Mouse (Mus musculus) liver, embryonic 13.5 days (tissue): ENCODE measurements around the gene Slc25a54. TPM values are rescaled to one million over a fixed set of nuclear protein-coding genes. Genes with fewer than 3 reads are reported as not detected.

Source experiments
- ATAC-seq: fragments of 200-750 bp; cut with Nextera tagmentation; 2 replicates; pipeline ENCODE4 v1.8.0; 2017; ENCODE audit warnings: low read depth, mild to moderate bottlenecking, moderate number of reproducible peaks, moderate library complexity
- DNase-seq: peaks from one replicate; pipeline ENCODE4 v3.0.0; 2022
- H3K27ac ChIP-seq: fragments of 300-500 bp; sonication (generic); 2 replicates; pipeline ENCODE4 v1.5.1; 2015; ENCODE audit warnings: moderate library complexity, mild to moderate bottlenecking, inconsistent platforms
- H3K27me3 ChIP-seq: fragments of 300-500 bp; sonication (generic); 2 replicates; pipeline ENCODE4 v1.6.1; 2015; ENCODE audit warnings: mild to moderate bottlenecking, inconsistent platforms
- H3K36me3 ChIP-seq: fragments of 300-500 bp; sonication (generic); 2 replicates; pipeline ENCODE4 v1.6.1; 2015; ENCODE audit warnings: mild to moderate bottlenecking, inconsistent platforms
- H3K4me1 ChIP-seq: fragments of 300-500 bp; sonication (generic); replicated peaks from 2 replicates; pipeline ENCODE4 v1.6.1; 2015; ENCODE audit warnings: inconsistent platforms
- H3K4me2 ChIP-seq: fragments of 300-500 bp; sonication (generic); 2 replicates; pipeline ENCODE4 v1.6.1; 2015; ENCODE audit warnings: inconsistent platforms, mild to moderate bottlenecking, moderate library complexity
- H3K4me3 ChIP-seq: fragments of 300-500 bp; sonication (generic); replicated peaks from 2 replicates; pipeline ENCODE4 v1.5.1; 2015; ENCODE audit warnings: mild to moderate bottlenecking, inconsistent platforms
- H3K9ac ChIP-seq: fragments of 300-500 bp; sonication (generic); 2 replicates; pipeline ENCODE4 v1.6.1; 2015; ENCODE audit warnings: mild to moderate bottlenecking, inconsistent platforms
- H3K9me3 ChIP-seq: fragments of 300-500 bp; sonication (generic); replicated peaks from 2 replicates; pipeline ENCODE4 v1.6.1; 2016; ENCODE audit warnings: inconsistent platforms
- WGBS: fragments of 180-500 bp; shearing (Covaris S2); methylation state at CpG from one replicate; pipeline ENCODE4 v1.1.7; 2015; ENCODE audit not compliant: insufficient replicate concordance; 5-methylcytosine and 5-hydroxymethylcytosine counted together
- polyA plus RNA-seq: library from polyadenylated mRNA; unstranded; fragments of >200 nt; fragmentation: Nextera tagmentation; extraction: Ambion mirVana; gene quantifications from 2 replicates; pipeline ENCODE4 v1.2.1, GENCODE M21; 2015

Slc25a54 gene
- polyA plus RNA-seq, 1 experiment from 2014 or later: not detected

DNA sequence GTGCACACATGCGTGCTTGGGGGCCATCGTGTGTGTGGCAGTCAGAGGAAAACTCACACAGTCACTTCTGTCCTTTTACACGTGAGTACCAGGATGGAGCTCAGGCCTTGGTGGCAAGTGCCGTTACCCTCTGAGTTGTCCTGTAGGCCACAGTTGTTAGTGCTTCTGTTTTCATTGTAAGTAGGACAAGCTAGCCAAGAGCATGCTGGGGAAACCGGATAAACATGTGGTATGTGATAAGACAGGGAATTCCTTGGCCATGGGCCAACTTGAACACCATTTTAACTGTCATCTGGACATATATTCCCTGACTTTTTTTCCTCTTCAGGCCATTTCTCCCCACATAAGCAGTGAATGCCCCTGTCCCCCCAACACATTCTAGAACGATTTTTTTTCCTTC, 45.3 kb downstream of the Slc25a54 start:
- Histone ChIP-seq H3K27ac (no peak overlapping the region), H3K27me3 (no peaks in the 10 kb centered on the region), H3K9ac (no peak overlapping the region), H3K4me2 (no peak overlapping the region), H3K4me1 (peaks cover 19% of the 10 kb centered on the region), H3K4me3 (no peak overlapping the region), H3K9me3 (no peaks in the 10 kb centered on the region), H3K36me3 (no peaks in the 10 kb centered on the region)
- WGBS: 59% methylated on average over 6 of the region's 6 CpGs
- DNase-seq (no peak), ATAC-seq (no peak)

DNA sequence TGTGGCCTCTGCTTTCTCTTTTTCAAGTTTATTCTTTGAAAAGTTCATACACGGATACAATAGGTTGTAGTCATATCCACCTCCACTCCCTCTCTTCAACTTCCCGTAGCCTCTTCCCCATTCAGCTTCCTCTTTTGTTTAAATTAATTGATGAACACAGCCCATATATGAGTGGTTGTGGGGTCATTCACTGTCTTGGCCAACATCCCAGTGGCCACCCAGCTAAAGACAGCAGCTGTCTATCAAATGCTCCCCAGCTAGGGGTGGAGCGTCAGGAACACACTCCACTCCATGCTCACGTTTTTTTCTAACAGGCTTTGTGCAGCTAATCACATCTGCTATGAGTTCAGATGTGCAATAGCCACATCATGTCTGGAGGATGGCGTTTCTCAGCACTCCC, 49.5 kb downstream of the Slc25a54 start:
- Histone ChIP-seq H3K4me3 (no peak overlapping the region), H3K9me3 (no peaks in the 10 kb centered on the region), H3K9ac (no peak overlapping the region), H3K4me2 (no peak overlapping the region), H3K36me3 (no peaks in the 10 kb centered on the region), H3K4me1 (peaks cover 5% of the 10 kb centered on the region; the same call in 1 of the 2 replicates), H3K27me3 (no peaks in the 10 kb centered on the region), H3K27ac (no peak overlapping the region)
- DNase-seq (no peak), ATAC-seq (no peak)
- 38% methylated on average over 5 of the region's 5 CpGs for WGBS

DNA sequence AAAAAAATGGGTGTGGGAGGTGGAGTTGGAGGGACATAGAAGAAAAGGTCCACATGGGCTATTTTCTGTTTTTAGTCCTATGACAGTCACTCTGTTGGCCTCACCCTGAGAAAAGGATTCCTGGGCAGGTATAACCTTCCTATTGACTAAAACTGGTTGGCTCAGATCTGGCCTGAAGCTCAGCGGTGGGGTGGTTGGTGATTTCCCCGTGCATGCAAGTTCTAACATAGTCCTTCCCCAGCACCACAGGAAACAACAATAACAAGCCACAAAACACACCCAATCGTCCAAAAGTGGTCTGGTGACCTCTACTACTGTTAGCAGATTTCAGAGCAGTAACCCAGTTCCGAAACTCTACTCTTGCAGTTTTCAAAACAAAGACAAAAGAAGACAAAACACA, 52.7 kb downstream of the Slc25a54 start:
- H3K4me2 ChIP-seq: no peak overlapping the region
- H3K4me3 ChIP-seq: no peak overlapping the region
- WGBS: 48% methylated on average over 4 of the region's 4 CpGs
- H3K27me3 ChIP-seq: no peaks in the 10 kb centered on the region
- no peak overlapping the region for H3K27ac ChIP-seq
- H3K4me1 ChIP-seq: no peaks in the 10 kb centered on the region
- H3K36me3 ChIP-seq: no peaks in the 10 kb centered on the region
- ATAC-seq: no peak
- H3K9ac ChIP-seq: no peak overlapping the region
- DNase-seq: no peak
- H3K9me3 ChIP-seq: no peaks in the 10 kb centered on the region

DNA sequence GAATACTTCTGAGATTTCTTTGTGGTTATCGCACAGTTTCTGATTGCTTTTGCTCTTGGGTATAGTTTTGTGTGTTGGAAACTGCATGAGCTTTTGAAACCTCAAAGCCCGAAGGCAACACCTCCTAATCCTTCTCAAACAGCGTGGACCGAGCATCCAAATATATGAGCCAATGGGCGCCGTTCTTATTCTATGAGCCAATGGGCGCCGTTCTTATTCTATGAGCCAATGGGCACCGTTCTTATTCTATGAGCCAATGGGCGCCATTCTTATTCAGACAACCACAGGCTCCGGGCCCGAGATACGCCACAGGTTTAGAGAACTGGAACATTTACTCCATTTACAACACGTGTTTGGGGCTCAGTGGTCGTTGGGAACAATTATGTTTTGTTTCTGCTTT, 53.8 kb downstream of the Slc25a54 start:
- Histone ChIP-seq H3K27ac (no peak overlapping the region), H3K4me1 (no peaks in the 10 kb centered on the region), H3K4me2 (no peak overlapping the region), H3K4me3 (no peak overlapping the region), H3K9ac (no peak overlapping the region), H3K9me3 (no peaks in the 10 kb centered on the region), H3K27me3 (no peaks in the 10 kb centered on the region), H3K36me3 (no peaks in the 10 kb centered on the region)
- no peak for ATAC-seq
- WGBS: 86% methylated on average over 15 of the region's 15 CpGs
- DNase-seq: no peak

DNA sequence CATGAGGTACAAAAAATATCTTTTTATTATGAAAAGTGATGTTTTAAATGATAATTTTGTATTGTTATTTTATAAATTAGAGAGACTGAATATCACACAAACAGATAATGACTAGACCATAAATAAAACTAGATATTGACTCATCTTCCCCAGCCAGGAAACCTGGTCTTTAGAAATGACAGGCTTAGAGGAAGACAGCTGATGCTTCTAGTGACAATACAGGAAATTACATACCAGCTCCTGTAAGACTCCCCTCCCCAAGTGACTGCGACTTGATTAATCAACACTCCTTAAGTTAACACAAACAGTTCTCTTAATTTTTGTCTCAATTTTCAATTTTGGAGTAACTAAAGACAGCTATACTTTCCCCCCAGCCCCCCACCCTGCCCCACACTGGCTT, 55.1 kb downstream of the Slc25a54 start:
- Histone ChIP-seq H3K4me3 (no peak overlapping the region), H3K4me1 (no peaks in the 10 kb centered on the region), H3K36me3 (no peaks in the 10 kb centered on the region), H3K27ac (no peak overlapping the region), H3K9ac (no peak overlapping the region), H3K4me2 (no peak overlapping the region), H3K9me3 (no peaks in the 10 kb centered on the region), H3K27me3 (no peaks in the 10 kb centered on the region)
- no peak for DNase-seq
- ATAC-seq: no peak
- WGBS: 37% methylated on average over 1 of the region's 1 CpGs

DNA sequence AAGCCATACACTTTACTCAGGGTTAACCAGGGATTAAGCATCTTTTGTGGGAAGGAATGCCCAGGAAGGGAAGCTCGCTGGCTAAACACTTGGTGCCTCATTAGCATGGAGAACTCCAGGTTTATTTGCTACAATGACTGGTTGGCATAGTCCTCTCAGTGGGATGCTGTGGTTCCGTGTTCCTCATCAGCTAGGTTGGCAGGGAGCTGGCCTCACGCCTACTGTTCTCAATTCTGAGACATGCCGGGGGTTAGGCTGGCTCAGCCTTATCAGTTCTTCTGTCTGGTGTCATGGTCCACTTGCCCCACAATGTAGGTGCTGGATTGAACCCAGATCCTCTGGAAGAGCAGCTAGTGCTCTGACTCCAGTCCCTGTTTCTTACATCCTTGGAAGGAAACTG, 72.3 kb downstream of the Slc25a54 start:
- H3K27me3 ChIP-seq: no peaks in the 10 kb centered on the region
- no peak overlapping the region for H3K4me3 ChIP-seq
- DNase-seq (no peak), ATAC-seq (no peak)
- no peaks in the 10 kb centered on the region for H3K9me3 ChIP-seq
- no peaks in the 10 kb centered on the region for H3K4me1 ChIP-seq
- H3K27ac ChIP-seq: no peak overlapping the region
- no peak overlapping the region for H3K9ac ChIP-seq
- H3K4me2 ChIP-seq: no peak overlapping the region
- H3K36me3 ChIP-seq: no peaks in the 10 kb centered on the region
- WGBS: 70% methylated on average over 4 of the region's 4 CpGs

DNA sequence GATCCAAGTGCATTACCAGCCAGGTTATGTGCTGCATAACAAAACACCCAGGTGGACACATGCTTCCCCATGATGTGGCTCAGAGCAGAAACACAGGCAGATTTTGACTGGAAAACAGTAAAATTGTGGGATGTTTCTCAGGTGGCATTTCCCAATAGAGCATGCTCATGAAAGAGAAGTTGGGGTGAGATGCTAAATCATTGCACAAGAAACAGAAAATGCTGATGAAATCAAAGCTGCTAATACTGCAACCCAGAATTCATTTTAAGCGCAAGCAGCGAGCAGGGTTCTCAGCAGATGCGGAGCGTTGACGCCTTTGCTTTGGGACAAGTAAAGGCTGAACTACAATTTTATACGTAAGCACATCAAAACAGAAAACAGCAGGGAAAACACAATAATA, 73.1 kb downstream of the Slc25a54 start:
- Histone ChIP-seq H3K4me3 (no peak overlapping the region), H3K4me1 (no peaks in the 10 kb centered on the region), H3K9ac (no peak overlapping the region), H3K4me2 (no peak overlapping the region), H3K9me3 (no peaks in the 10 kb centered on the region), H3K27me3 (no peaks in the 10 kb centered on the region), H3K36me3 (no peaks in the 10 kb centered on the region), H3K27ac (no peak overlapping the region)
- DNase-seq (no peak), ATAC-seq (no peak)
- WGBS: 81% methylated on average over 6 of the region's 6 CpGs

DNA sequence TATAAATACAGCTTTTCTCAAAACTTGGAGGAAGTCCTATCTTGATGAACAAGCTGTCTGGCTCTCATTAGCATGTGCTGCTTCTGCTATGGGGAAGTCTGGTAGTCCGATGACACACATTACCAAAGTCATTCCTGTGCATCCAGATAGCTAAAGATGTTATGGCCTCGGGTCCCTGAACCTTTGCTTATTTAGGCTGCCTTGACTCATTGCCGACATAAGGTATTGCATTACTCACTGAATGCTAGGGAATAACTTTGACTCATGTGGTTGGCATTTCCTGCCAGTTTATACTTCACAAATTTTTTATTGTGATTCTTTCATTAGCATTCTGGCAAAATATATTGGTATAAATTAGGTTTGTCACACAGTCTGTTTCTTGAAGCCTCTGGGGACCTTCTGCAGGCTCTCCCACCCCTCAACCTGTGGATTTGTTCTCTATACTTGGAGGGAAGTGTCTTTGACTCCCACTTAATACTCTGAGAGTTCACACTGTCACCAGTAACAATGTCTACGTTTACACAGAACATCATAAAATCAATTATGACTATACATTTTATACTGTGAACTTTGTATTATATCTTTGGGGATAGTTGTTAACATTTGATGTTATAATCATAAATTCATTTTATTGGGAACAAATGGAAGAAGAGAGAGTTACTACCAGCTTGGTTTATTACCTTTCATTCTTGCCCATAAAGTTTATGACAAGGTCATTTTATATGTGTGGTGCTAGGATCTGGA, 75.8 kb downstream of the Slc25a54 start:
- Histone ChIP-seq H3K4me2 (no peak overlapping the region), H3K27ac (no peak overlapping the region), H3K4me1 (no peaks in the 10 kb centered on the region), H3K9me3 (no peaks in the 10 kb centered on the region), H3K9ac (no peak overlapping the region), H3K27me3 (no peaks in the 10 kb centered on the region), H3K4me3 (no peak overlapping the region), H3K36me3 (no peaks in the 10 kb centered on the region)
- DNase-seq (no peak), ATAC-seq (no peak)
- WGBS: 50% methylated on average over 4 of the region's 4 CpGs

DNA sequence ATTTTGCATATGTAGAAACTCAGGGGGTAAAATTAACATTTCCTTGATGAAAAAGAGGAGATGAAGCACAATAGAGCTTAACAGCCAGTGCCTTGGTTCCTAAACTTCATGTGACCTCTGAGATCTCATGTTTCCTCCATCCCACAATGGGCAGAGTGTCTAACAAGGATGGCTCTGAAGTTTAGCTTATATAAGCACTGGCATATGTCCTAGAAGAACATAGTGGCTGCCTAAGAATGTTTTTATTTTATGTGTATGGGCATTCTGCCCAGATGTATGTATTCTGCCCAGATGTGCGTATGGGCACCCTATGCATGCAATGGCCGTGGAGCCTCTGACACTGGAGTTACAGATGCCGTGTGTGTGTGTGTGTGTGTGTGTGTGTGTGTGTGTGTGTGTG, 77.2 kb downstream of the Slc25a54 start:
- H3K27me3 ChIP-seq: no peaks in the 10 kb centered on the region
- no peak for DNase-seq
- no peak overlapping the region for H3K9ac ChIP-seq
- H3K9me3 ChIP-seq: no peaks in the 10 kb centered on the region
- H3K27ac ChIP-seq: no peak overlapping the region
- H3K36me3 ChIP-seq: no peaks in the 10 kb centered on the region
- H3K4me1 ChIP-seq: no peaks in the 10 kb centered on the region
- ATAC-seq: no peak
- H3K4me2 ChIP-seq: no peak overlapping the region
- no peak overlapping the region for H3K4me3 ChIP-seq
- WGBS: 86% methylated on average over 3 of the region's 3 CpGs

DNA sequence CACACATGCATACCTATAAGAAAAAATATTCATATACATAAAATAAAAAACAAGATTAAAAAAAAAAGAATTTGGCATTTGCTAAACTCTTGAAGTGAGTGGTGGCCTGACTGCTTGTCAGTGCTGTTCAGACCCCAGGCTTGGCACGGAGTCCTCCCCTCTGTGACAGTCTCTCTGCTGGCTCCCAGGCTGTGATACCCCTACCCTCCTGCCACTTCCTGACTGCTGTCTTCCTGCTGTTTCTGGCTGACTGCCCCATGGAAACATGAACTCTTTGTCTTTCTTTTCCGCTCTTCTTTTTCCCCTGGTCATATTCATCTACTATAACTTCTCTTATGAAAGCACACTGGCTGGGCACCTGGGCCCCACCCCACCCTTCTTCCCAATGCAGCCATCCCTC, 83.8 kb downstream of the Slc25a54 start:
- no peak overlapping the region for H3K4me3 ChIP-seq

DNA sequence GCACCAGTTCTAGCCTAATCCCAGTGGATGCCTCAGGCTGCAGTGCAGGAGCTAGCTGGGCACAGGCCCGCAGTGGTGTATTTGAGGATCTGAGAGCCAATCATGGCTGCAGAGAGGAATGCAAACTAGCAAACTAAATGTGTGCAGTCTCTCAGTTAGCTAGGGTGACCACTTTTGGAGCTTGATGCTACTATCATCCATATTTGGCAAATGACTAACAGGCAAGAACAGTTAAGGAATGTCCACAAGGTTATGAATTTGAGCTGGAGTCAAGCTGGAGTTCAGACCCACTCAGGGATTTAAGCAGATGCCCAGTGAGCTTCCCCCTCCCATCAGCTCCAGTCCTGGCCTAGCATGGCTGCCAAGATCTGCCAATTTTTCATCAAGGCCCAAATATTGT, 84.4 kb downstream of the Slc25a54 start:
- Histone ChIP-seq H3K9ac (no peak overlapping the region), H3K4me1 (no peaks in the 10 kb centered on the region), H3K27ac (no peak overlapping the region), H3K27me3 (no peaks in the 10 kb centered on the region), H3K4me3 (no peak overlapping the region), H3K4me2 (no peak overlapping the region), H3K9me3 (no peaks in the 10 kb centered on the region), H3K36me3 (0 out of 2 replicates have a peak, but pooled peaks cover 3% of the 10 kb centered on the region)
- no peak for DNase-seq
- no peak for ATAC-seq
- WGBS: 71% methylated on average over 1 of the region's 1 CpGs

More for the DNA sequence above, 83.8 kb downstream of the Slc25a54 start:
- Histone ChIP-seq H3K4me2 (no peak overlapping the region), H3K36me3 (0 out of 2 replicates have a peak, but pooled peaks cover 3% of the 10 kb centered on the region), H3K27me3 (no peaks in the 10 kb centered on the region), H3K27ac (no peak overlapping the region), H3K4me1 (no peaks in the 10 kb centered on the region), H3K9me3 (no peaks in the 10 kb centered on the region), H3K9ac (no peak overlapping the region)
- no peak for DNase-seq
- 71% methylated on average over 2 of the region's 2 CpGs for WGBS
- ATAC-seq: no peak

DNA sequence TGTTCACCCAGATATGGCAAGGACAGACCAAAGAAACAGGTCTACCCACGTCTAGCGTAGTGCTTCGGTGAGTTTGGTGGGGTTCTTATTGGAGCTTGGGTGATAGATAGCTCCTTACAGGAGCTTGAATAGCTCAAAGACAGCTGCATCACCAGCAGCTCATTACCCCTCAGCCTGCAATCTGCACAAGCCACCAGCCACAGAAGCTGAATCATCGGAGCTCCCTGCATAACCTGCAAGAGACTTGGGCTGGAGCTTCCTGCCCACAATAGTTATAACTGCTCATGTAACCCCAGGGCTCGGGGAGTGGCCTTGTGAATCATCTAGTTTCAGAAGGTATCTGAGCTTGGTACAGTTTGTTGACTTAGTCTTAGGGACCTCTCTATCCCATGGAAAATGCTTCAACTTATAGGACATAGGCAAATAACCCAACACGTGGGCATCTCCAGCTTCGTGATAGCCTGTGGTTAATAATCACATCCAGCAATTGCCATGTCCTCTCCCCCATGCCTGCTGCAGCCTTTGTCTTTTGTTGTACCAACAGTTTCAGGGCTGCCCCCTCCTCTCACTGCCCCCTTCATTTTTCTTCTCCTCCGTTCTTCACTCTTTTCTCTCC, 85.1 kb downstream of the Slc25a54 start:
- H3K36me3 ChIP-seq: 0 out of 2 replicates have a peak, but pooled peaks cover 3% of the 10 kb centered on the region
- H3K4me1 ChIP-seq: no peaks in the 10 kb centered on the region
- H3K9me3 ChIP-seq: no peaks in the 10 kb centered on the region
- H3K9ac ChIP-seq: no peak overlapping the region
- no peak overlapping the region for H3K4me3 ChIP-seq
- H3K27ac ChIP-seq: no peak overlapping the region
- WGBS: 43% methylated on average over 8 of the region's 8 CpGs
- no peak overlapping the region for H3K4me2 ChIP-seq
- DNase-seq: no peak
- H3K27me3 ChIP-seq: no peaks in the 10 kb centered on the region
- ATAC-seq: no peak
